Mouse (Mus musculus) cerebellum, postnatal 36 days (tissue): ENCODE results near the gene Dazap1.
"Not testable (repeated sequence)": the region's sequence is repeated elsewhere in the genome, so short reads cannot be mapped to it uniquely, and the experiment has no call there.

Source experiments
- DNase-seq, 2 experiments: peaks; one replicate each; pipeline ENCODE4 v3.0.0; 2021 to 2022; ENCODE audit warnings: mixed read lengths in 2 of 2

Gene Dazap1

GRCm38 (mm10) chr10:80260642-80261584 is at the start of gene Dazap1, which contains the start of gene Gamt:
Gene Dazap1 (plus strand): TSS chr10:80261486.
Gene Gamt (minus strand): TSS chr10:80261012.
- DNase-seq, result peak; percentile 88 to 93

GRCm38 (mm10) chr10:80211547-80212103 is 49.7 kb upstream of the Dazap1 start:
- DNase-seq, result not testable (repeated sequence)

- no peak for DNase-seq
Measured at GRCm38 (mm10) chr10:80215048-80215772, 46.1 kb upstream of the Dazap1 start.

GRCm38 (mm10) chr10:80220676-80221075 is 40.6 kb upstream of the Dazap1 start:
- no peak for DNase-seq

- not testable (repeated sequence) for DNase-seq
Measured at GRCm38 (mm10) chr10:80223137-80223536, 38.1 kb upstream of the Dazap1 start.

GRCm38 (mm10) chr10:80226071-80226415 is 35.2 kb upstream of the Dazap1 start:
- no peak for DNase-seq

GRCm38 (mm10) chr10:80226416-80227165 is 34.7 kb upstream of the Dazap1 start, which contains the start of gene Mum1:
Gene Mum1 (plus strand): TSS chr10:80226434.
- peak; percentile 96 to 98 for DNase-seq

GRCm38 (mm10) chr10:80227166-80227539 is 34.1 kb upstream of the Dazap1 start:
- no peak for DNase-seq

- DNase-seq, result peak in 1 of 2 experiments; percentile 38
Measured at GRCm38 (mm10) chr10:80227877-80228775, 33.2 kb upstream of the Dazap1 start.

GRCm38 (mm10) chr10:80236145-80236825 is 25.0 kb upstream of the Dazap1 start:
- DNase-seq, result peak; percentile 49 to 54

- DNase-seq, result no peak
Measured at GRCm38 (mm10) chr10:80237020-80237419, 24.3 kb upstream of the Dazap1 start.

- DNase-seq, result no peak
Measured at GRCm38 (mm10) chr10:80238306-80238705, 23.0 kb upstream of the Dazap1 start.

GRCm38 (mm10) chr10:80239791-80240190 is 21.5 kb upstream of the Dazap1 start:
- DNase-seq, result no peak

GRCm38 (mm10) chr10:80242088-80242487 is 19.2 kb upstream of the Dazap1 start:
- DNase-seq, result peak; percentile 60 to 64

GRCm38 (mm10) chr10:80242607-80243006 is 18.7 kb upstream of the Dazap1 start:
- DNase-seq, result no peak

GRCm38 (mm10) chr10:80244791-80245399 is 16.4 kb upstream of the Dazap1 start:
- DNase-seq, result peak; percentile 65 to 73

GRCm38 (mm10) chr10:80245600-80245999 is 15.7 kb upstream of the Dazap1 start:
- peak; percentile 84 to 92 for DNase-seq

- no peak for DNase-seq
Measured at GRCm38 (mm10) chr10:80247849-80248248, 13.4 kb upstream of the Dazap1 start.

GRCm38 (mm10) chr10:80248437-80248836 is 12.8 kb upstream of the Dazap1 start:
- DNase-seq, result not testable (repeated sequence)

- DNase-seq, result peak; percentile 93 to 99
Measured at GRCm38 (mm10) chr10:80248971-80249640, 12.2 kb upstream of the Dazap1 start, which contains the start of gene Ndufs7. Gene Ndufs7 (plus strand): TSS chr10:80249121.
